Mouse (Mus musculus): ENCODE measurements around the gene Aldh1a2. TPM values are rescaled to one million over a fixed set of nuclear protein-coding genes. Genes with fewer than 3 reads are reported as not detected.

The Aldh1a2 gene
- total RNA-seq (2023): not detected

GRCm38 (mm10) chr9:71215248-71216035, at the start of gene Aldh1a2:
Aldh1a2 (plus strand) TSS chr9:71215789.

GRCm38 (mm10) chr9:71168511-71168910, 47.1 kb upstream of the Aldh1a2 start, which contains the start of gene Aqp9:
Aqp9 (minus strand) TSS chr9:71168682.

Other genes starting within 250 kb of the Aldh1a2 start
- gene Aqp9, start 47.1 kb upstream of the Aldh1a2 start, total RNA-seq (2023): 1.8 TPM